Mouse (Mus musculus) adrenal gland, postnatal 4 days (tissue): ENCODE data around the gene Lrrc41. TPM values are rescaled to one million over a fixed set of nuclear protein-coding genes. Genes with fewer than 3 reads are reported as not detected.

Experiments used
- DNase-seq, 2 experiments: peaks; one replicate each; pipeline ENCODE4 v3.0.0; 2021 to 2022; ENCODE audit warnings: low spot score in 2 of 2, mixed read lengths in 2 of 2
- long read RNA-seq, 2 experiments: library from polyadenylated mRNA; stranded (forward); transcript quantifications; one replicate each; pipeline ENCODE4 v2.0.0; 2021
- total RNA-seq, 2 experiments: library from RNA; stranded (reverse); gene quantifications; 2 replicates each; pipeline ENCODE4 v1.2.3; 2021

The Lrrc41 gene
- 10 to 100 TPM; 70.4 to 74.7 TPM for total RNA-seq
- long read RNA-seq, experiment 1, transcript Lrrc41-201 (10 exons, 3,065 nt), result major isoform, 42 of 59 reads
- long read RNA-seq, experiment 1, partial matches to known transcripts, result 14 of 59 reads
- long read RNA-seq, experiment 1, other reads (novel, unspliced or antisense), result 3 of 59 reads
- long read RNA-seq, experiment 2, transcript Lrrc41-201 (10 exons, 3,065 nt), result major isoform, 60 of 103 reads
- long read RNA-seq, experiment 2, partial matches to known transcripts, result 30 of 103 reads
- long read RNA-seq, experiment 2, other reads (novel, unspliced or antisense), result 13 of 103 reads

- peak; percentile 88 to 92 for DNase-seq
These were observed at the start of gene Lrrc41, which contains the start of gene Uqcrh for GRCm38 (mm10) chr4:116074861-116075620. Gene Lrrc41, plus strand, starts transcription at chr4:116075269. Gene Uqcrh, minus strand, starts transcription at chr4:116075071.

DNA sequence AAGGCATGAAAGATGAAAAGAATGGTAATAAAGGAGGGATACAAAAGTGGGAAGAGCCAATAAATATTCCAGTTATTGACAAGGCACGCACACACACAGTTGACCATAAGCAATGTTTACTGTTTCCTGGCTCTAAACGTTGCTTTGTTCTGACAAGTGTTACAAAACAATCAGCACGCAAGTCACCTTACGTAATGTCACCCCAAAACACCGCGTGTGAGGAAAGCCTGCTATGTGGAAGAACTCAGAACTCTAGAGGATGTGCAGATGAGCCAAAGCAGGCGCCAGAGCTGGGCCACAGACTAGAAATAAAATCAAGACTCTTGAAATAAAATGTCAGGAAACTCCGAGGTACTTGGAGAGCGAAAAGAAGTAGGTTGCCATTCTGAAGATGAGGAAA lies 42.2 kb upstream of the Lrrc41 start:
- no peak for DNase-seq

- DNase-seq, result no peak
These were observed 41.7 kb upstream of the Lrrc41 start for GRCm38 (mm10) chr4:116033374-116033773.

DNA sequence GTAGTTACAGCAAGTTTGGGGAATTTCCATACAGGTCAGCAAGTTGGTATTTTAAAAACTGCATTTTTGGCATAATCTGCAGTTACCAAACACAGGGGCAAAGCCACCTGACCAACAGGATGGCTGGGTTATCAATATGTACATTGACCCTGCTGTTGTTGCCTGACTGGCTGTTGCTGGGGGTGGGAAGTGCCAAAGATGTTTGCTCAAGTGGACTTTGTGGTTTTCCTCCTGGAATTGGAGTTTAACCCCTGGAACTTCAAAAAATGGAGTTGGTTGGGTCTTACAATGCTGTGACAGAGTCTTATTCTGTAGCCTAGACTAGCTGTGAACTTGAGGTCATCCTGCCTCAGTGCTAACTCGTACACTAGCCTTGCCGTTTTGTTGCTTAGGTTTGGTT lies 34.6 kb upstream of the Lrrc41 start:
- no peak for DNase-seq

- DNase-seq, result no peak
These were observed 32.9 kb upstream of the Lrrc41 start for GRCm38 (mm10) chr4:116042186-116042585.

DNA sequence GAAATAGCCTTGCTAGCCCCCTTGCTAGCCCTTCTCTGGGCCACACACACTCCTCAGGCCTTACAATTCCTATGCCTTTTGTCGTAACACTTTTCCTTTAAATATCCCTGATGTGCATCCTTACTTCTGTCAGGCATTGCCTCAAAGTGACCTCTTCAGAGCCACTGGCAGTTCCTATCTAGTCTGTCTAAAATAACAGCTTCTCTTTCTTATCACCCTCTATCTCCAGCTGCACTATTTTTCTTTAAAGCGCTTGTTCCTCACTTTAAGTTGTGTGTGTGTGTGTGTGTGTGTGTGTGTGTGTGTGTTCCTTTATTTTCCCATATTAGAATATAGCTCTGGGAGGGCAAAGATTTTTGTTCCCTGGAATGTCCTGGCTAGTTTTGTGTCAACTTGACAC lies 28.5 kb upstream of the Lrrc41 start:
- no peak for DNase-seq

GRCm38 (mm10) chr4:116047681-116048080 lies 27.4 kb upstream of the Lrrc41 start:
- DNase-seq, result no peak

DNA sequence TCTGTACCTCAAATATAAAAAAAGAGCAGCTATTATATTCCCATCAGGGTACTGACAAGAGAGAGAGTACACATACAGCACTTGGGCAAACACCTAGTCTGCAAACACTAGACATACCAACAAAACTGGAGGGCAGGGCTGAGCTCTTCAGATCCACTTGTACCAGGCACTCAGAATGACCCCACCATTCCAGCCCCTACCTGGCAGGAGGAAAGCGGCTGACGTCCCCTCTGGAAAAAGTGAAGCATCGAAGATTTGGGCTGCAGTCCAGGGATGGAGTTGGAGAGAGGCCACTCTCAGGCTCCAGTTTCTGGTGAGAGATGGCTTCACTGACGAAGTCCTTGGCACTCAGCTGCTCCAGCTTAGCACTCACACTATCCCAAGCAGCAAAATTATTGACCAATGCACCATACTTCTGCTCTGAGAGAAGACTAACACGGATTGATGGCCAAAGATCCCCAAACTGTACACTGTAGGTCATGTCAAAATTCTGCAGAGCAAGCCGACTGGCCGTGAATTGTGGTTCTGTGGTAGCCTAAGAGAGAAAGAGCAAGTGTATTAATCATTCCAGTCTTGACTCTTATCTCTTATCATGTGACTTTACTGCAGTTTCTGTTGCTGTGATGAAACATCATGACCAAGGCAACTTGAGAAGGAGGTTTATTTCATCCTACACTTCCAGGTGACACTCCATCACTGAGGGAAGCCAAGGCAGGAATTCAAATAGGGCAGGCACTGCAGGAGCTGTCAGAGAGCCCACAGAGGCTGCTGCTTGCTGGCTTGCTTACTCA lies 26.7 kb upstream of the Lrrc41 start:
- DNase-seq, result no peak

GRCm38 (mm10) chr4:116049211-116049610 lies 25.9 kb upstream of the Lrrc41 start:
- no peak for DNase-seq

GRCm38 (mm10) chr4:116052526-116053293 lies 22.4 kb upstream of the Lrrc41 start:
- no peak for DNase-seq

DNA sequence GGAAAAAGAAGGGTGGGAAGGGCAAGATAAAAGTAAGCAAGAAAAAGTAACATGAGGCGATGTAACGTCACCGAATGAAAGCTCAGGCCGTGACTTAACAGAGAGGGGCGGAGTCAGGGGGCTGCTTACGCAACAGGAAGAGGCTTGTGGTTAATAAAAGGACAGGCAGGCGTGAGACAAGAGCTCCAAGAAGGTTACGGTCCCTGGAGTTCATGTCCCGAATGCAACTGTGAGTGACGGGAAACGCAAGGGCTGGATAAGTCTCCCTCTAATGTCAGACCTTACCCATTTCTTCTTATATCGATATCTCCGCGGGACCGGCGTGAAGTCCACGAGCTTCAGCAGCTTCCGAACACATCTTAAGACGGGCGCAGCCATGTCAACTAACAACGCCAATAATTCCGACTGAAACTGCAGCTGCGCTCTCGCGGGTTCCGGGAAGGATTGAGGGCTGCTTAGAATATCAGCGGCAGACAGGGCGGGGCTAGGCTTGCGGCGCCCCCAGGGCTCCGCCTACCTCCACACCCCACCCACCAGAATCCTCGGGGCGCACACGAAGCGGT lies 21.6 kb upstream of the Lrrc41 start, which contains the start of gene Nsun4:
Nsun4 (minus strand) TSS at position 478 of the 563 bp plus-strand sequence.
- peak; percentile 72 to 79 for DNase-seq

- no peak for DNase-seq
These were observed 17.5 kb upstream of the Lrrc41 start for GRCm38 (mm10) chr4:116057559-116057958.

DNA sequence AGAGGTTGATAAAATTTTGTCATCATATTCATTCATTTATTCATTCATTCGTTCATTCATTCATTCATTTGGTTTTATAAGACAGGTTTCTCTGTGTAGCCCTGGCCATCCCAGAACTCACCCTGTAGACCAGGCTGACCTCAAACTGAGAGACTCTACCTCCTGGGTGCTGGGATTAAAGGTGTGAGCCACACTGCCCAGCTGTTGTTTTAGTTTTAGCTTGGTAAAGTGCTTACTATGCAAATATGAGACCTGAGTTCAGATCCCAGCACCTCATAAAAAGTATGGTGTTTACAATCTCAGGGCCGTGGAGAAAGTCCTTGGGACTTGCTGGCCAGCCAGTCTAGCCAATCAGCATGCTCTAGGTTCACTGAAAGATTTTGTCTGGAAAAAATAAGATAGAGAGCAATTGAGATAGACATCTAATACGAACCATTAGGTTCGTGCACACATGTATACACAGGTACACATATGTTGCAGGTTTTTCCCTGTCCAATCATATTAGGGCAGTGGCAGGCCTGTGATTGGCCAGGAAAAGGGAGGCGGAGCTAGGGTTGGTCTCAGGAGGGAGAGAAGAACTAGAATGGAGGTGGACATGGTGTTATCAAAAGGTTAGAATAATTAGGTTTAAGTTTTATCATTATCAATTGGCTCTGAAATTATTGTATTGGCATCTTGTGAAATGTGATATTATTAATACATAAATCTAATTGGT lies 15.9 kb upstream of the Lrrc41 start:
- no peak for DNase-seq

DNA sequence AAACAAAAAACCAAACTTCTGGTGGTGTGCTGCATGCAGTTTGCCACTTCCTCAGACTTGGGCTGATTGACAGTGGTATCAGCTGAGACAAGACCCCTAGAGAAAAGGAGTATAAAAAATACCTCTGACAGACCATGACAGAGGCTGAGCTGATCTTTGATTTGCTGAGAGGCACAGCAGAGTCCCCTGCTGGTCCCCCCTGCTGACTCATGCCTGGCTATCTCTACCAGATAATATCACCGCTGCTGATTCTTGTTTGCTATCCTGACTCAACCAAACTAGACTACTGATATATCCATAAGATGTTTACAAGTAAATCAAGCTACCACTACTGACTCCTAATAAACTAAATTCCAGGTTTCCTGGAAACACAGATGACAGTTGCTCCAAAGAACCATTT lies 11.2 kb upstream of the Lrrc41 start:
- no peak for DNase-seq

GRCm38 (mm10) chr4:116070116-116070515 lies 5.0 kb upstream of the Lrrc41 start:
- no peak for DNase-seq

DNA sequence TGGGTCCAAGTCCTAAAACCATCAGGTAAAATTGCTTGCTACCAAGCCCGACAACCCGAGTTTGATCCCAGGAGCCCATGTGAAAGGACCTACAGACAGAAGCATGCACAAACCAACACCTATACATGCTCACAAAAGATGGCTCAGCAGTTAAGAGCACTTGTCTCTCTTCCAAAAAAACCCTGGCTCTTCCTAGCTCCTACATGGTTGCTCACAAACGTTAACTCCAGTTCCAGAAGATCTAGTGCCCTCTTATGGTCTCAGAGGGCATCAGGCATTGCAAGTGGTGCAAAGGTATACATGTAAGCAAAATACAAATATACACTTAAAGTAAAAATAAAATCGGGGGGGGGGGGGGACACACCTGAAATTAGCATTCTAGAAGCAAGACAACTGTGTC lies 1.9 kb upstream of the Lrrc41 start:
- no peak for DNase-seq

DNA sequence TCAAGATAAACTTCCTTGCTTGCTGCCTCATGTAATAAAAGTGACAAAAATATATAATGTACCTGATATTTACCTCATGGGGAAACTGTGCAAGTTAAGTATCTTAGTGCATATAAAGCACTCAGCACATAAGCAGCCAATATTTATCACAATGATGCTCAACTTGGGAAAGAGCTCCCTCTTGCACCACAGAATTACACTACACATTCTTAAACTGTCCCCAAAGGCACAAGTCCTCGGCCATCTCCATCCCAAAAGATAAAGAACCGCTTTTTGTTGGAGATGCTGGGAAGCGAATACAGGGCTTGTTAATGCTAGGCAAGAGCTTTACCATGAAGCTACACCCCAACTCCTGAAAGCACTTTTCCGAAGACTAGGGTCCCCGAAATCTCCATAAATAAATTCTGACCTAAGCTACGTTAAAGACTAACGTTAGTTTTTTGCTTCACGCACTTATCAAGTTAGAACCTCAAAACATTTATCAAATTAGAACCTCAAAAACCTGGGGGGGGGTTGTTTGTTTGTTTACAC lies 859 bp upstream of the Lrrc41 start:
- no peak for DNase-seq

- peak; percentile 49 to 56 for DNase-seq
These were observed 731 bp downstream of the Lrrc41 start for GRCm38 (mm10) chr4:116075631-116076368.
